Mouse (Mus musculus) kidney, adult 2 months (tissue): ENCODE measurements around the gene Msln.

Experiments
- CTCF ChIP-seq: fragments of 200-500 bp; conservative IDR thresholded peaks from 2 replicates; pipeline ENCODE4 v1.5.1; 2011; ENCODE audit warnings: low read depth, mild to moderate bottlenecking, control low read depth, low read length, moderate library complexity, mixed read lengths; ENCODE audit not compliant: insufficient read depth, insufficient read length
- POLR2A ChIP-seq: fragments of 200-500 bp; IDR thresholded peaks from one replicate; pipeline ENCODE4 v1.6.1; 2011; ENCODE audit warnings: low read depth, low read length, control low read depth

DNA sequence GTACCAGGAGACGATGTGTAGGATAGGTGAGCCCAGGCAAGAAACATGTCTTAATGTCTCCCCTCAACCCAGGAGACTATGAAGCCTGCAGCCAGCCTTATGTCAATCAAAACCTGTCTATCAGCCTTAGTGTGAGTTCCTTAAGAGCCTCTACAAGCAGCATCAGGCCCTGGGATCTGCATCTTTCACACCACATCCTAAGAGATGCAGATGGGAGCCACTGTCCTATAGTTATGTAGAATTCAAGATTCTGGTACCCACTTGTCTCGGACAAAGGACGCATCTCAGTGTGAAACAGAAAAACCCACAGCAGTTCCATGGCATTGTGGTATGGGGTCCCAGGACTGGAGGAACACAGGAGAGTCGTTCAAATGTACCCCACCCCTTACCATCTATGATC lies 908 bp upstream of the Msln start:
- TF ChIP-seq CTCF (no peak), POLR2A (no peak)
